Mouse (Mus musculus) heart, adult 2 months (tissue): ENCODE measurements around the gene Kctd13.

Experiments
- CTCF ChIP-seq: fragments of 200-600 bp; IDR thresholded peaks from 2 replicates; pipeline ENCODE4 v1.8.1; 2022; ENCODE audit warnings: antibody characterized with exemption, mild to moderate bottlenecking, moderate library complexity
- EP300 ChIP-seq: fragments of 200-500 bp; IDR thresholded peaks from 2 replicates; pipeline ENCODE4 v1.6.1; 2011; ENCODE audit warnings: low read depth, low read length, control low read depth; ENCODE audit not compliant: insufficient read depth
- POLR2A ChIP-seq: fragments of 200-500 bp; IDR thresholded peaks from 2 replicates; pipeline ENCODE4 v1.6.1; 2011; ENCODE audit warnings: mild to moderate bottlenecking, low read depth, low read length, control low read depth; ENCODE audit not compliant: insufficient read depth

DNA sequence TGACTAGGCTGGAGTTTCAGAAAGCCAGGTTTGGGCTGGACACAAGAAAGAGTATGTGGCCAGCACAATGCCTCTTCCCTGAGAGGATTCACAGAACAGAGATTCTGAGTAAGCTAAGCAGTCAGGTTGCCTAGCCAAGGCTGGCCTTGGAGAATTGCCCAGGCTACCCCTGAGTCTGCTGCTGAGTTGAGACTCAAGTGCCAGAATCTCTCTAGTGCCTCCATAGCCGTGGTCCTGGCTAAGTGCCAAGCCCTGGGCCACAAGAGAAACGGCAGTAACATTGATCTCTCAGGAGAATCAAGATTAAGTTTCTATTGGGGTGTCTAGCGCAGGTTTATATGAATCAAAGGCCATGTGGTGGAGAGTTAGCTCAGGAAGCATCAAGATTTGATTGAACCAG, 36.9 kb downstream of the Kctd13 start:
- TF ChIP-seq CTCF (no peak), POLR2A (no peak), EP300 (no peak)
